Mouse (Mus musculus) kidney, adult 18-20 months (tissue): Measurements from ENCODE around the gene Slc25a10.
A peak's percentile ranks its signal among the peaks of the same experiment; 100 is the strongest.
"Not testable (repeated sequence)": the region's sequence is repeated elsewhere in the genome, so short reads cannot be mapped to it uniquely, and the experiment has no call there.

Experiments
- DNase-seq: peaks from one replicate; pipeline ENCODE4 v3.0.0; 2021

Slc25a10 gene

GRCm38 (mm10) chr11:120512790-120513453, 21.3 kb downstream of the Slc25a10 start:
- no peak for DNase-seq

GRCm38 (mm10) chr11:120514262-120514661, 22.6 kb downstream of the Slc25a10 start:
- not testable (repeated sequence) for DNase-seq

DNA sequence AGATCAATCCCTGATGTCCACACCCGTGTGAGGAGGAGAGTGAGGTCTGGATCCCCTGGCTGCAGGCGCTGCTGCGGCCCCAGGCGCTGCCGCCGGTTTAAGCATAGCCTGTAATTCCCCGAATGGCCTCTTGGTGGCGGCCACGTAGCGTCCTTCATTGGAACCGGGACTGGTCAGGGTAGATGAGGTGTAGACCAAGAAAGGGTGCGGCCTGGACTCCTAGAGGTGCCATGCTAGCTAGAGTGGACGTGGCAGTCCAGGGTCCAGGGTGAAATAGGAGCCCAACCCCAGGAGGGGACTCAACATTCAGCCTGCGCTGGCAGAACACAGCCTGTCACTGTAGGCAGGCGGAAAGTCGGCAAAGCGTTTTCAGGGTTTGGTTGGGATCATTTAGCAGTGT, 24.0 kb downstream of the Slc25a10 start:
- peak; percentile 94 for DNase-seq

GRCm38 (mm10) chr11:120517147-120517546, 25.5 kb downstream of the Slc25a10 start:
- no peak for DNase-seq

DNA sequence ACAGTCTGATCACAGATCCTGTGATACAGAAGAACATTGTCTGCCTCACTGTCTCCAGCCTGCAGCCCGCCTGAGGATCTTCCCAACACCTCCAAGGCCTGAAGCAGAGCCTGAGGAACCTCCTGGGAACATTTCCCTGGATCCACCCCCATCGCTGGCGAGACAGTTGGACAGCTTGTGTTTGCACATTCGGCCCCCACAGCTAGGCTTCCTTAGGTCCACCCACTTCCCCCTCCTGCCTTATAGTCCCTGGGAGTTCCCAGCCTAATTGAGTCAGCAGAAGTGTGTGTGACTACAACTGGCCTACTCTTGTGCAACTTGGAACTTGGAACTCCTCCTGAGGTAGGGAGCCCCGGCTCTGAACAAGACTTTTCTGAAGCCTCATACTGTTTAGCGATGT, 26.4 kb downstream of the Slc25a10 start:
- no peak for DNase-seq

GRCm38 (mm10) chr11:120518558-120518957, 26.9 kb downstream of the Slc25a10 start:
- DNase-seq = no peak

DNA sequence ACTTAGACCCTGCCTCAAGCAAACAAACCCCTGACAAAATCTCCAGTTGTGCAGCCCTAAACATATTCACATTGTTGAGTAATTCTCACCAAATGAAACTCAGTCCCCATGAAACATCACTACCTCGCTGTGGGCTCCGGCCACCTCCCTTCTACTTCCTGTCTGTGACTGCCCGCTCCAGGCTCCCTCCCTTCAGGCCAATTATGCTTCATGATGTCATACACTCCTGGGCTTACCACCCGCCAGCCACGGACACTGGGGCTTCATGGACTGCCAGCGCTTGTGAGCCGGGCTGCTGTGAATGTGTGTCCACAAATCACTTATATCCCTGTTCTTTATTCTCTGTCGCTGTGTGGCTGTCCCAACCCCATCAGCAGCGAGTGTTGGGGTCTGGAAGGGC, 28.1 kb downstream of the Slc25a10 start:
- DNase-seq = no peak

DNA sequence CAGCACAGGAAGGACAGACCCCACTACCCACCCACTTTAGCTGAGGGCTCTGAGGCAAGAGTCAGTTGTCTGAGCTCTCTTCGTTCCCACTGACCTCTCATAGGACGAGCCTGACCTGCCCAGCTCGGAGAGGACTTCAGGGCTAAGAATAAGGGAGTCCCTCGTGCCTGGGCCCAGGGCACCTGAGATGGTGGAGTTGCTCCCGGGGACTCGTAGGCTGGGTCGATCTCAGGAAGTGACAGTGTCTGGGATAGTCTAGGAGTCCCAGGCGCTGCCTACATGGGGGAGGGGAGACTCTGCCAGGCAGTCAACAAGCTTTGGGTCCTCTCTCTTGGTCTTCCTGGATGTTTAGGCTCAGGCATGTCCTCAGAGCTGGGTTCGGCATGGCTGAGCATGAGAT, 28.9 kb downstream of the Slc25a10 start:
- DNase-seq = no peak

GRCm38 (mm10) chr11:120520967-120521540, 29.4 kb downstream of the Slc25a10 start:
- DNase-seq = no peak

DNA sequence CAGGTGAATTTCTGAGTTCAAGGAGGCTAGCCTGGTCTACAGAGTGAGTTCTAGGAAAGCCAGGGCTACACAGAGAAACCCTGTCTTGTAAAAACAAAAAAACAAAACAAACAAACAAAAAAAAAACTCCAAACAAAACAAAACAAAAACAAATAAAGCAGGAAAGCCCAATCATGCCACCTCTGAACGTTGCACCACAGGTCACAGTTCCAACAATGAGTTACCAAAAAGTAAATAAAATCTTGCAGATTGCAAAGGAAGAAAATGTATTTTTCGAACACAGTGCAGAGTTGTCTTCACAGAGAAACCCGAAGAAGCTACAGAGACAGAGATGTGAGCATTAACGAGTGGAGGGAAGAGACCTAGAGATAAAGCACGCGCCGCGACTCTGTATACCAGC, 30.9 kb downstream of the Slc25a10 start:
- no peak for DNase-seq

GRCm38 (mm10) chr11:120525959-120526358, 34.3 kb downstream of the Slc25a10 start:
- DNase-seq = no peak

- DNase-seq = no peak
These were observed 36.2 kb downstream of the Slc25a10 start for GRCm38 (mm10) chr11:120527690-120528354.

GRCm38 (mm10) chr11:120528903-120529302, 37.3 kb downstream of the Slc25a10 start:
- no peak for DNase-seq

DNA sequence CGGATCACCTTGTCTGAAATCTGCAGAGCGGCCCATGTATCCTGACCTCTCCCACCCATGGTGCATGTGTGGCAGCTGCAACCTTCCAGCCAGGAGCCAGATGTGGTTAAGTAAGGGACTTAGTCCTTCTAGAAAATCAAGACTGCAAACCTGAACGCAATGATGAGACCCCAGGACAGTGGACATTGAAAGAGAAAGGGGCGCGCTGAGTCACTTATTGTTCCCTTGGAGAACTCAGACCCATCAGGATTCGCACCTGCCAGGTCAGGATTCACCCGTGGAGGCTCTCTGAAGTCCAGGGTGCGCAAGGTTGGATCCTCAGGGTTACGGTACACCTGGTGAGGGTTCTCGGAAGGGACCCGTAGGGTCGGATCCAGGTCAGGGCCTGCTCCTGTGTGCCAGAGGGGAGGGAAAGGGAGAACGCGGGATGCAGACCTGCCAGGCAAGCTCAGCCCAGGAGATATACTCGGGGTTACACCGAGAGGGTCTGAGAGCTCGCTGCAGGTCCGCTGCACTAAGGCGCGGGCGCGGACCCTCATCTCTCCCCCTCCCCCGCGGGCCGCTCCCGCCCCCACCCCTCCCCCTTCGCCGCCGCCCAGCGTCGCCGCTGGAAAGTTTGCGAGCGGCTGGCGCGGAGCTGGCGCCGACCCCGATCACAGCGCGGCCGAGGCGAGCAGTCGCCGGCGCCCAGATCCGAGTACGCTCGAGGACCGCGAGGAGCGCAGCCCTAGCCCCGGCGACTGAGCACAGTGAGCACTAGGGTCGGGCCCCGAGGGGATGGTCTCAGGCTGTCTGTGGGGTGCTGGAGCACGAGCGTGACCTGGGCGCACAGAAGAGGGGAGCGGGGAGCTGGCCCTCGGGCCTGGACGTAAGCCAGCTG, 38.7 kb downstream of the Slc25a10 start, which contains the start of gene Gcgr:
Gene Gcgr, plus strand, starts transcription at position 615 of the 880 bp plus-strand sequence.
- DNase-seq = no peak

DNA sequence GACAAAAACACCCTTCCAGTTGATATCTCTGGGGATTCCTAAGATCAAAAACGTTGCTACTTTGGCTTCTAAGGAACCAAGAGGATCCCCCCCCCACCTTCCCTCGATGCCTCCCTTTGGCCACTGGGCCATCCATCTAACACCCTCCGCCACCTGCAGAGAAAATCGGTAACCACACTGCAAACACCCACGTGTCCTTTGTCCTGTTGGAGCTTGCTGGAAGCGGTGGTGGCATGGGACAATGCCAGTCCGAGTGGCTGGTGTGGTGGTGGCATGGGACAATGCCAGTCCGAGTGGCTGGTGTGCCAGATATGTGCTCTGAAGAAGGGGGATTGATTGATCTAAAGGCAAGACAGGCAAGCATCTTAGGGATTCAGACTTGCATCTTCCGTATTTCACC, 40.0 kb downstream of the Slc25a10 start:
- DNase-seq = no peak

DNA sequence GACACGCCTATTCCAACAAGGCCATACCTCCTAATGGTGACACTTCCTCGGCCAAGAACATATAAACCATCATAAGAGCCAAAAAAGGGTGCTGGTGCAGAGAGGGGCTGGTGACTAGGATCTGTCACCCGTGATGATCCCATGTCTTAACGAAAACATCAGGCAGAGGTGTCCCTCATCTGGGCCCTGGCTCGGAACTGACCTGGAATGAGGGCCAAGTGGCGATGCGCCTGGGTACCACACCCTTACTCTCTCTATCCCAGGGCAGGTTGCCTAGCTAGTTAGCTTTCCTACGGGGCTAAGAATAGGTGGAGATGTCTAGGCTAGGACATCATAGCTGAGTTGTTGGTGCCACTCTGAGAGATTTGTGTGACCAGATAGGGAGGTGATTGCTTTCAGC, 42.5 kb downstream of the Slc25a10 start:
- no peak for DNase-seq

- no peak for DNase-seq
These were observed 43.5 kb downstream of the Slc25a10 start for GRCm38 (mm10) chr11:120535145-120535544.

GRCm38 (mm10) chr11:120535804-120536203, 44.2 kb downstream of the Slc25a10 start:
- no peak for DNase-seq

DNA sequence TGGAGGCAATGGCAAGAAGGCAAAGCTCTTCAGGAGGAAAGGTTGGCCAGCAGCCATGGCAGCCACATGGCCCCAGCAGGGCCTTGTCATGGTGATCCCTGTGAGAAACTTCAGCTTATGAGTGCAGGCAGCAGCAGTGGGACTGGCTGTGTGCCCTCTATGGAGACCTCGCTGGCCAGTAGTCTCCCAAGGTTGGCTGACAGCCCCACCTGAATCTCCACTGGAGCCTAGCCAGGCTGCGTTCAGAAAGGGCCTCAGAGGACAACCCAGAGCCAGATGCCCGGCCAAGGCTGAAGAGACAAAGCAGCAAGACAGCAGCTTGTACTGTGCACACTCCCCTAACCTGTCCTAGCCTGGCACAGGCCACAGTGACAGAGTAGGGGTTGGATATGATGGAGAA, 46.8 kb downstream of the Slc25a10 start:
- peak; percentile 87 for DNase-seq

DNA sequence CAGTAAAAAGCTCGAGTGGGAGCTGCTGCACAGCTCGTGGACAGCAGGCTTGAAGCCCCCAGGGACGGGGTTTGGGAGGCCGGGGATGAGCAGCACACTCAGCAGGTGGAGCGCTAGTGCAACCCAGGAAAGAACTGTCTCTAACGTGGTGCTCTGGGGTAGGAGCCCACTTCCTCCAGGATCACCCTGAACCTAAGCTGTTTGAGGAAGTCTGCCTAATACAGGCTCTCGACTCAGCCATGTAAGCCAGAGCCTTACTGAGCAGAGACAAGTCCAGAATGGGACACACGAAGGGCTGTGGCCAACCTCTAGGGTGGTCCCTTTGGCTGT, 47.3 kb downstream of the Slc25a10 start:
- DNase-seq = no peak

- DNase-seq = peak; percentile 77
These were observed 47.8 kb downstream of the Slc25a10 start for GRCm38 (mm10) chr11:120539285-120540014.

GRCm38 (mm10) chr11:120541907-120542306, 50.3 kb downstream of the Slc25a10 start:
- peak; percentile 52 for DNase-seq

DNA sequence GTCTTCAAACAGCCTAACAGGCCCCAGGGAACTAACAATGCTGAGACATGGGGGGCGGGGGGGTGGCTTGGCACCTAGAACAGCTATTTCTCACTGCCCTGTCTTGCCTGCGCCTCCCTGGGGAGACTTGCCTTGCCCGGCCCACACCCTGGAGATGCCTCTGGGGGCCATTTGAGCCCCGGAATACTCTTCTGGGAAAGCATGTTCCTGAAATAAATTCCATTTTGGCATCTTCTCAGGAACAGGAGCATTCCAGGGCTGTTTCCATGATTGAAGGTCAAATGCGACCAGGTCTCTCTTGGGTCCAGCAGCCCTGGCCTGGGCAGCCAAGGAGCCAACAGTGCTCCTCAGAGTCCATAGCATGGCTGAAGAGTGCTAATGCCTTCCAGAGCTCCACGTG, 50.7 kb downstream of the Slc25a10 start:
- peak; percentile 26 for DNase-seq
